Mouse (Mus musculus) bone marrow macrophage, adult 2 months (primary cell): ENCODE measurements around the gene Thumpd1.

Source experiments
- CTCF ChIP-seq: IDR thresholded peaks from 2 replicates; pipeline ENCODE4 v1.5.1; 2012; ENCODE audit warnings: low read depth, mild to moderate bottlenecking, low read length, moderate library complexity
- POLR2A ChIP-seq: IDR thresholded peaks from 2 replicates; pipeline ENCODE4 v1.6.1; 2012; ENCODE audit warnings: mild to moderate bottlenecking, low read depth, low read length, borderline replicate concordance

DNA sequence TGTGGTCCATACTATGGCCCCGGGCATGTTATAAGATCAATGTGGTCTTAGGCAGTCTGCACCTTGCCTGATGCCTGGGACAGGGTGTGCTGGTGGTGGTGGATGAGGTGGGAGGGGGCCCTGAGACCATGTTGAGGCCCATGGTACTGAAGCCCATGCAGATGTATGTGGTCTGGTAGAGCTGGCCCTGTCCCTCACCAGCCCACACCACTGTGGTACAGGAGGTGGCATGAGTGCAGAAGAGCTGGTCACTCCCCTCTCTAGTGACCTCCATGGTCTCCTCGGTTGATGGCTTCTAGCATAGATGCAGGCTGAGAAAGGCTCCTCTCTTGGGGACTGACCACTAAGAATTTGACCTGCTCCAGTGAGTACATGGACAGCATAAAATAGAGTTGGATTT, 18.3 kb upstream of the Thumpd1 start:
- TF ChIP-seq POLR2A = no peak
- no peak for TF ChIP-seq CTCF
